ENCODE assay signal across 22 mouse cellular contexts in the genomic region with DNA sequence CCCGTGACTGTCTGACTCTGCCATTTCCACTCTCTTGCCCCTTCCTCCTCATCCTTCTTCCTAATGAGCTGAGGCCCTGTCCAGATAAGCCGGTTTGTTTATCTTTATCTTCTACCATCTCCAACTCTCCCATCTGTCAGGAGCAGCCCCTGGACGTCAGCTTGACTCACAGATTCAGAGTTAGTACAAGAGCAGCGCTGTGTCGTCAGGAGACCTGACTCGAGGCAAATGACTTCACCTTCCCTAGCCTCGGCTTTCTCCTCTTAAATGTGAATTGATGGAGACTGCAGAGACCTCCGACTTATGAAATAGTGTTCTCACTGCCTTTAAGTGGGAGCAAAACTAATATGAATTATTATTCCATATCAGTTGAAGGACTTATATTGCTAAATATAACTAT.
A peak's percentile ranks its signal among the peaks of the same experiment; 100 is the strongest.
DNase-seq lines count a peak whose midpoint lies in the region; ATAC-seq and TF ChIP-seq lines count a peak whose summit lies in the region.
"Had no signal": no experiment of that assay in that cellular context is flagged by ENCODE, and none has a peak within 500 bp of the region (broad histone marks: within the 10 kb centered on the region; RNA-seq: fewer than 3 reads in every experiment).

No protein-coding gene starts in this region.

- DNase-seq in gastrocnemius, adult 2 months = no peak
- DNase-seq in gastrocnemius, adult 8-10 months (ENCODE audit: low spot score in 2 of 2) = no peak
- no peak for DNase-seq in heart, postnatal 4 days
- peak; percentile 44 for DNase-seq in retina, postnatal 1 day
- DNase-seq in retina, embryonic 14.5 days (ENCODE audit: low spot score) = no peak
- peak; percentile 49 for DNase-seq in yolk sac, embryonic 10.5 days (ENCODE audit: low spot score)
- no peak for DNase-seq in layer of hippocampus, adult 2 months (ENCODE audit: low spot score in 2 of 2)
- DNase-seq: adrenal gland, adult 2 months; cerebellum, adult 18-20 months; cerebellum, postnatal 14 days; kidney, adult 11 months; kidney, postnatal 4 days; thymus, postnatal 14 days had no signal

- no peaks in the 10 kb centered on the region for H3K36me3 ChIP-seq in heart, embryonic 15.5 days
- H3K36me3 ChIP-seq: embryonic facial prominence, embryonic 13.5 days; forebrain, embryonic 12.5 days; hindbrain, embryonic 15.5 days; liver, embryonic 15.5 days had no signal

- intact Hi-C loops in gastrocnemius, adult 2 months (cut with DNase I) = no loop called here

- no peak overlapping the region for H3K9ac ChIP-seq in heart, embryonic 15.5 days
- H3K9ac ChIP-seq: embryonic facial prominence, embryonic 13.5 days; forebrain, embryonic 12.5 days; hindbrain, embryonic 15.5 days; liver, embryonic 15.5 days had no signal

- peak overlapping the region; percentile 72 for H3K27ac ChIP-seq in gastrocnemius, adult 2 months
- 0 out of 2 replicates have a peak overlapping the region, but pooled peaks have one; percentile 9 for H3K27ac ChIP-seq in heart, embryonic 15.5 days
- no peak overlapping the region for H3K27ac ChIP-seq in layer of hippocampus, adult 2 months
- H3K27ac ChIP-seq: embryonic facial prominence, embryonic 13.5 days; forebrain, embryonic 12.5 days; hindbrain, embryonic 15.5 days; left cerebral cortex, adult 2 months; liver, embryonic 15.5 days; macrophage had no signal

- ATAC-seq in heart, embryonic 15.5 days (replicated peaks; ENCODE audit: insufficient number of reproducible peaks, insufficient read depth, low FRiP score, low read depth) = no peak

- H3K27me3 ChIP-seq in heart, embryonic 15.5 days = no peaks in the 10 kb centered on the region
- H3K27me3 ChIP-seq: embryonic facial prominence, embryonic 13.5 days; forebrain, embryonic 12.5 days; hindbrain, embryonic 15.5 days; liver, embryonic 15.5 days had no signal

- H3K4me2 ChIP-seq in heart, embryonic 15.5 days = no peak overlapping the region
- H3K4me2 ChIP-seq: embryonic facial prominence, embryonic 13.5 days; forebrain, embryonic 12.5 days; hindbrain, embryonic 15.5 days; liver, embryonic 15.5 days; midbrain, embryonic 11.5 days had no signal

- H3K9me3 ChIP-seq in heart, embryonic 15.5 days (replicated peaks) = no peaks in the 10 kb centered on the region
- H3K9me3 ChIP-seq: embryonic facial prominence, embryonic 13.5 days; forebrain, embryonic 12.5 days; hindbrain, embryonic 15.5 days; liver, embryonic 15.5 days had no signal

- TF ChIP-seq CTCF in gastrocnemius, adult 2 months (IDR thresholded peaks at IDR 0.05) = no peak
- no peak for TF ChIP-seq CTCF in layer of hippocampus, adult 2 months (conservative IDR thresholded peaks at IDR 0.05)

- WGBS in heart, embryonic 15.5 days = 28% methylated on average over 8 of the region's 8 CpGs

- no peak overlapping the region for H3K4me3 ChIP-seq in gastrocnemius, adult 2 months
- H3K4me3 ChIP-seq in heart, embryonic 15.5 days = no peak overlapping the region
- no peak overlapping the region for H3K4me3 ChIP-seq in layer of hippocampus, adult 2 months
- H3K4me3 ChIP-seq: embryonic facial prominence, embryonic 13.5 days; erythroblast, embryonic 14.5 days; forebrain, embryonic 12.5 days; hindbrain, embryonic 15.5 days; left cerebral cortex, adult 2 months; liver, embryonic 15.5 days had no signal

- H3K4me1 ChIP-seq in heart, embryonic 15.5 days (replicated peaks) = peaks cover 68% of the 10 kb centered on the region
- H3K4me1 ChIP-seq: forebrain, embryonic 12.5 days; liver, embryonic 15.5 days had no signal

Comparison
In these comparisons a context has a peak if more than half of its experiments do, and no peak if none do; other contexts are left out.
1. DNase-seq: peak in retina, postnatal 1 day (single experiment) and yolk sac, embryonic 10.5 days (single experiment); none in gastrocnemius, adult 2 months (single experiment), gastrocnemius, adult 8-10 months (0 of 2), heart, postnatal 4 days (single experiment), retina, embryonic 14.5 days (single experiment) and layer of hippocampus, adult 2 months (0 of 2).